Mouse (Mus musculus): ENCODE data around the gene Smagp.

Gene Smagp

DNA sequence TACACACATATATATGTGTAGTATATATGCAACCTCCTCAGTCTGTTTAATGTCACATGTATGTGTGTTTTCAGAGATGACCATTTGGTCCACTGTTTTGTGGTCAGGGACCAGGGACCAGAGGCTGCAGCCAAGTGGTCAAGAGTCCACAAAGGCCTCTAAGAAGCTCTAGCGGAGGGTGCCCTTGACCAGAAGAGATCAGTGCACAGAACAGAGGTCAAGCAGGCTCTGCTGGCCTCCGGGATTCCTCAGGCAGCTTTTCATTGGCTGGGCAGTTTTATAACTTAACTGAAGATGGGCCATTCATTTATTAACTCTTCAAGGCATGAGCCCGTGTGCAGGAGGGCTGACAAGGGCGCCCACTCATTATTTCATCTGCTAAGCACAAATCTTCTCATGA is 49.6 kb downstream of the Smagp start:
- DNase-seq: no peak

DNA sequence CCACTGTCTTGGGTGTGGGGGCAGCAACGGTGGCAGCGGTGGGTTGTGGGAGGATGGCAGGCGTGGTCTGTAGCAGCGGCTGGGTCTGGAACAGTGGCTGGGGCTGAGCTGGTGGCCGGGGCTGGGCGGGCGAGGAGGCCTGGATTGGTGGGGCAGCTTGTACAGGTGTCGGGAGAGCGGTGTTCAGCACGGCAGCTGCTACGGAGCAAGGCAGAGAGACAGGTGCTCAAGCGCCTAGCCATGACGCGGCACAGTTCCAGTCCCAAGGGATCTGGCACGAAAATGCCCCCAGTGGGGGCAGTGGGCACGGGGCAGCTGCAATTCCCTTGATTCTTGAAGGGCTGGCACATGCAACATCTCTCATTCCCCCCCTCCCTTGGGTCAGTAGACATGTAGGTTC is 50.8 kb downstream of the Smagp start:
- DNase-seq: no peak

DNA sequence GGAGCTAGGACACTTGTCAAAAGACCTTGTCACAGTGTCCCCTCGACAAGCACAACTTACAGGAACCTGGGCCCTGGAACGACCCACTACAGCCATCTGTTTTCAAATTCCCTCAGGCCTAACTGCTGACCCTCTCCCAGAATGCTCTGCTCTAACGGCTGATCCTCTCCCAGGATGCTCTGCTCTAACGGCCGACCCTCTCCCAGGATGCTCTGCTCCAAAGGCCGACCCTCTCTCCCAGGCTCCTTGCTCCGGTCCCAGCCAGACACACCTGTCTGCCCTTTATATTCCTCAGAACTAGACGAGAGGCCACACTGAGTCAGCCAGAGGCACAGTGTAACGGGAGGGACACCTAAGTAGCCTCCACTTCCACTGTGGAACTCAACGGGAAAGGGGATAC is 56.6 kb downstream of the Smagp start:
- no peak for DNase-seq

DNA sequence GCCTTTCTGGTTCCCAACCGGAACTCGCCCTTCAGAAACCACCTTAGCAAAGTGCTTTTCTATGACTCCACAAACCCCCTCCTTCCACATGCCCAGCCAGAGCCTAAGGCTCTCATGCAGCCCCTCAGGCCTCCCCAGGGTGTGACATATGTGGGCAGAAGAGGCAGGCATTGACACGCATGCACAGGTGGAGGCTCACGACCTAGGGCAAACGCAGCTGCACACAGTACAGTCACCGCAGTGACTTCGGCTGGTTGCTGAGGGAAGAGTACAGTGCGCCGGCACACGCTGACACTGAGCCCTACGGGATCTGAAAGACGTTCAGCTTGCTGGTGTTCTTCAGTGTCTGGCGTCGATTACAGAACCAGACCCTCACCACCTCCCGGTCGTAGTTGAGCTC is 58.8 kb downstream of the Smagp start:
- DNase-seq: no peak

DNA sequence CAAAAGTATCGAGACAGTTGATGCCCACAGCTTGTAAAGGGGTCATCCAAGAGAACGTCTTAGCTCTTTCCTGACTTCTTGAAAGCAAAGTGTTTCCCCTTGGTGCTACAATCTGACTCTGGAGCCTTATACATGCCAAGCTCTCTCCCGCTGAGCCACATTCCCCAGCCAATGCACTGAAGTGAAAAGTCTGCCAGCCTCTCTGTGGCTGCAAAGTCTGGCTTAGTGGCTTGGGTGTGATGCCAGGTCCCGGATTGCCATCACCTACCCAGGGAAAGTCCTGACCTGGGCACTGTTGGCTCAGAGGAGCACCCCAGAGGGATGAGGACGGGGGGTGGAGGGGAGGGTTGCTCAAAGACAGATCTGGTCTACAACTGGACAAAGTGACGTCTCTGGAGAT is 59.9 kb downstream of the Smagp start:
- DNase-seq: no peak

DNA sequence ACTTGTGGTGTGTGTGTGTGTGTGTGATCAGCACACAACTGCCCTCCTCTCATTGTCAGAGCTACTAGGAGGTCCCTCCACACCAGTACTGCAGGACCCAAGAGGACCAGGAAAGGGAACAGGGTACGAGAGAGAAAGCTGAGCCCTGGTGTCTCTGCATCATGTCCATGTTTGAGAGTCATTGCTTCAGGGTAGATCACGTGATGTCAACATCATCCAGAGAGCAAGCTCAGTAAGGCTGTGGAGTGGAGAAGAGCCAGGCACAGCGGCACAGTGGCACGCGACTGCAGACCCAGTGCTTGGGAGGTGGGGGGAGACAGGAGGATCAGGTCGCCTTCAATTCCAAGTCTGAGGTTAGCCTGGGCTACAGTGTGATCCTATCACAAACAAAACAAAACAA is 60.3 kb downstream of the Smagp start:
- DNase-seq: no peak

DNA sequence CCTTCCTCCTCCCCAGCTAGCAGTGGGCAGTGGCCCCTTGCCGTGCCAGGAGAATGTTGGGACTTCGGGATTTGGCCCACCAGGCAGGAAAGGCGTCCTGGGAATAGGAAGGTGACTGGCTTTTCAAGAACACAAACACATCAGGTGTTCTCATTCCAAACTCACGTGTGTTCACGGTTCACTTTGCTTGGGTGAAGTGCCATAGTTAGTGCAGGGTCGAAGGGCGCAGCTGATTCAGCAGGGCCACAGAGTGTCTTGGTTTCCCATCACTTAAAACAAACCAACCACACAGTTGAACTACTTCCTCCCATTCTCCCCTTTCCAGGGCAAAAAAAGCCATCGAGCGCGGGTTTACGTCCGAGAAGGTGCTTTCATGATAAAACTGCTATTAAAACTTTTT is 61.4 kb downstream of the Smagp start:
- no peak for DNase-seq

DNA sequence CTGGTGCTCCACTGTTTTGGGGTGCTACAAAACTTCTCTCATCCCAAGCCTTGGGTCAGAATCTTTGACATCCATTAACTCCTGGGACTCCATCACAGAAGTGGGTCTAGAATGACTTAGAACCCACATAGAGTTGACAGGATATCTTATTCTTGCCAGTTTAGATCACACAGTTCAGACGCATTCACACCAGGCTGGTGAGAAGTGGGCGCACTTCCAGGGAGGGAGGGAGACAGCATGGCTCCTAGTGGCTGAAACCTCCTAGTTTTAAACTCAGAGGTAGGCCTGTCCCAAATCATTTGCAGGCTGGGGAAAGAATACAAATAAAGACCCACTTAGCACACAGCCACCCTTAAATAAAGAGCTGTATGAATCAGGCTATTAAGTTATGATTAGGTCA is 62.4 kb downstream of the Smagp start:
- no peak for DNase-seq

DNA sequence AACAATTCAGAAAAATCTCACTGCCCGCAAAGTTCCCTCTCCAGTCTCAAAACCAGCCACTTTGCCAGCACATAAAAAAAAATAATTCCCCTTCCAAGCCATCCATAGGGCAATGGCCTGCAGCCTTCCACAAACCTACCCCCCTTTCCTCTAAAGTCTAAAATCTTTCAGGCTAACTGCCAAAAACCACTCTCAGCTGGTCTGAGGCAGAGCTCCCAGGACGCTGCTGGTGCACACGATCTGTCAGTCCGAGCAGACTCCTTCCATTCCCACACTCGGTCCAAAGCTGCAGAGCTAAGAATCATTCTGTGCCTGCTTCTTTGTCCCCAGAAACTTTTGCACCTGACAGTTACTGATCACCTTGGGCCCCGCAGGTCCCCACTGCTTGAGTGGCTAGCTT is 62.8 kb downstream of the Smagp start:
- DNase-seq: no peak
